Mouse (Mus musculus): Measurements from ENCODE around the gene Zp1. TPM values are rescaled to one million over a fixed set of nuclear protein-coding genes. Genes with fewer than 3 reads are reported as not detected.

The Zp1 gene
- total RNA-seq (2023) = not detected

GRCm38 (mm10) chr19:10920532-10920931, at the start of gene Zp1:
TSS of gene Zp1 (minus strand) at chr19:10920632.

GRCm38 (mm10) chr19:10949112-10949511, 28.7 kb upstream of the Zp1 start, which contains the start of gene Ccdc86:
TSS of gene Ccdc86 (minus strand) at chr19:10949266.

GRCm38 (mm10) chr19:10937110-10937563, 16.7 kb upstream of the Zp1 start, which contains the start of gene Ptgdr2:
TSS of gene Ptgdr2 (plus strand) at chr19:10937160.

GRCm38 (mm10) chr19:10895016-10895528, 25.4 kb downstream of the Zp1 start, which contains the start of gene Prpf19:
TSS of gene Prpf19 (plus strand) at chr19:10895231.

GRCm38 (mm10) chr19:10881426-10882154, 38.8 kb downstream of the Zp1 start, which contains the start of gene Tmem109:
TSS of gene Tmem109 (minus strand) at chr19:10882001.

GRCm38 (mm10) chr19:10869886-10870527, 50.4 kb downstream of the Zp1 start, which contains the start of gene Tmem132a:
TSS of gene Tmem132a (minus strand) at chr19:10869940.

Other genes with a start within 250 kb of the Zp1 start
- not detected for gene Pga5, start 242.6 kb downstream of the Zp1 start, total RNA-seq (2023)
- gene Vps37c, start 231.9 kb downstream of the Zp1 start, total RNA-seq (2023) = 18.1 TPM
- 143 TPM for gene Cd5, start 181.6 kb downstream of the Zp1 start, total RNA-seq (2023)
- gene Cd6, start 90.6 kb downstream of the Zp1 start, total RNA-seq (2023) = 177 TPM
- gene Slc15a3, start 80.9 kb downstream of the Zp1 start, total RNA-seq (2023) = 4.6 TPM
- gene Tmem132a, start 50.7 kb downstream of the Zp1 start, total RNA-seq (2023) = 0.12 TPM
- gene Tmem109, start 38.6 kb downstream of the Zp1 start, total RNA-seq (2023) = 24.1 TPM
- gene Prpf19, start 25.4 kb downstream of the Zp1 start, total RNA-seq (2023) = 92.4 TPM
- gene Ptgdr2, start 16.5 kb upstream of the Zp1 start, total RNA-seq (2023) = not detected
- gene Ccdc86, start 28.6 kb upstream of the Zp1 start, total RNA-seq (2023) = 29.4 TPM
- gene Ms4a10, start 54.0 kb upstream of the Zp1 start, total RNA-seq (2023) = not detected
- not detected for gene Ms4a15, start 72.6 kb upstream of the Zp1 start, total RNA-seq (2023)
- not detected for gene Ms4a18, start 97.4 kb upstream of the Zp1 start, total RNA-seq (2023)
- not detected for gene Ms4a8a, start 160.5 kb upstream of the Zp1 start, total RNA-seq (2023)
- not detected for gene 1700017D01Rik, start 210.2 kb upstream of the Zp1 start, total RNA-seq (2023)
- not detected for gene 1700025F22Rik, start 244.7 kb upstream of the Zp1 start, total RNA-seq (2023)

All from CD8-positive naive resting alpha-beta T cell, adult 57 days (primary cell).